13 mouse cellular contexts compared by ENCODE assay signal in the genomic region with DNA sequence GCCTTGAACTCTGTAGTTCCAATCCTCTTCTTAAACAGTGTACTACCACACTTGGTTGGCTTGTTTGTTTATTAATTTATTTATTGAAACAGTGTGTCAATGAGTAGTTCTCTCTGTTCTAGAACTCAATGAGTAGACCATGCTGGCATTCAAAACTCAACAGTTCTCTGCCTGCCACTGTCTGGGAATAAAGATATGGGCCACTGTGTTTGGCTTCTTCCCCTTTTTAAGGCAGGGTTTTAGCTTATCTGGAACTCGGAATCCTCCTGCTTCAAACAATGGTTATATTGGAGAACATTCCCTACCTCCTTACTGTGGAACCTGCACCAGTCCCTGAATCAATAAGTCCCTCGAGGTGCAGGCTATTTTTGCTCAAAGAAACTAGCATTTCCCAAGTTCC. TPM values are rescaled to one million over a fixed set of nuclear protein-coding genes. Genes with fewer than 3 reads are reported as not detected.
DNase-seq lines count a peak whose midpoint lies in the region; ATAC-seq and TF ChIP-seq lines count a peak whose summit lies in the region.
"Had no signal": no experiment of that assay in that cellular context is flagged by ENCODE, and none has a peak within 500 bp of the region (broad histone marks: within the 10 kb centered on the region; RNA-seq: fewer than 3 reads in every experiment).

No protein-coding gene starts in this region.

- H3K9me3 ChIP-seq in forebrain, embryonic 14.5 days (replicated peaks; ENCODE audit: control insufficient read depth, low read length): no peaks in the 10 kb centered on the region
- no peaks in the 10 kb centered on the region for H3K9me3 ChIP-seq in forebrain, embryonic 13.5 days (replicated peaks)
- no peaks in the 10 kb centered on the region for H3K9me3 ChIP-seq in kidney, embryonic 14.5 days (ENCODE audit: control insufficient read depth, low read length)
- no peaks in the 10 kb centered on the region for H3K9me3 ChIP-seq in E14TG2a.4 (ENCODE audit: low read length)
- H3K9me3 ChIP-seq in limb, embryonic 13.5 days: no peaks in the 10 kb centered on the region

- DNase-seq in forebrain, embryonic 14.5 days (ENCODE audit: low spot score): no peak
- DNase-seq in kidney, postnatal 25 days: no peak
- no peak for DNase-seq in adrenal gland, postnatal 4 days (ENCODE audit: low spot score in 2 of 2)
- no peak for DNase-seq in right cerebral cortex, adult 18-20 months
- DNase-seq: adrenal gland, postnatal 10 days; cerebellum, adult 11 months; lung, adult 18-20 months; thymus, postnatal 14 days had no signal

- no peaks in the 10 kb centered on the region for H3K27me3 ChIP-seq in forebrain, embryonic 14.5 days (replicated peaks; ENCODE audit: control insufficient read depth, insufficient read depth, low read length)
- no peaks in the 10 kb centered on the region for H3K27me3 ChIP-seq in forebrain, embryonic 13.5 days
- H3K27me3 ChIP-seq in kidney, embryonic 14.5 days (ENCODE audit: control insufficient read depth, insufficient read depth, low read length): no peaks in the 10 kb centered on the region
- H3K27me3 ChIP-seq in E14TG2a.4 (ENCODE audit: insufficient read depth, low read length): no peaks in the 10 kb centered on the region
- H3K27me3 ChIP-seq in limb, embryonic 13.5 days: no peaks in the 10 kb centered on the region
- H3K27me3 ChIP-seq: Patski had no signal

- H3K4me1 ChIP-seq in forebrain, embryonic 14.5 days (ENCODE audit: control insufficient read depth, insufficient read depth, low read length): peaks cover 8% of the 10 kb centered on the region; the same call in 1 of the 2 replicates
- H3K4me1 ChIP-seq in forebrain, embryonic 13.5 days: peaks cover 26% of the 10 kb centered on the region
- H3K4me1 ChIP-seq in kidney, embryonic 14.5 days (ENCODE audit: control insufficient read depth, insufficient read depth, low read length): peaks cover 14% of the 10 kb centered on the region; the same call in 1 of the 2 replicates
- peaks cover 51% of the 10 kb centered on the region for H3K4me1 ChIP-seq in E14TG2a.4 (replicated peaks; ENCODE audit: low read depth, low read length)
- H3K4me1 ChIP-seq in limb, embryonic 13.5 days: peaks cover 28% of the 10 kb centered on the region

- no peak overlapping the region for H3K27ac ChIP-seq in forebrain, embryonic 14.5 days (ENCODE audit: low read depth, low read length)
- H3K27ac ChIP-seq in forebrain, embryonic 13.5 days: no peak overlapping the region
- no peak overlapping the region for H3K27ac ChIP-seq in kidney, embryonic 14.5 days (ENCODE audit: low read depth, low read length)
- H3K27ac ChIP-seq in limb, embryonic 13.5 days: no peak overlapping the region

- TF ChIP-seq CTCF in E14TG2a.4 (conservative IDR thresholded peaks at IDR 0.05; ENCODE audit: low read length): no peak

- no peak for ATAC-seq in forebrain, embryonic 14.5 days
- ATAC-seq in forebrain, embryonic 13.5 days: no peak
- no peak for ATAC-seq in kidney, embryonic 14.5 days (ENCODE audit: low FRiP score, low TSS enrichment)
- ATAC-seq in limb, embryonic 13.5 days (ENCODE audit: low FRiP score, low read depth): no peak
- ATAC-seq: Patski had no signal

- H3K9ac ChIP-seq in forebrain, embryonic 14.5 days (ENCODE audit: low read length): no peak overlapping the region
- no peak overlapping the region for H3K9ac ChIP-seq in forebrain, embryonic 13.5 days
- no peak overlapping the region for H3K9ac ChIP-seq in kidney, embryonic 14.5 days (ENCODE audit: low read depth, low read length)
- no peak overlapping the region for H3K9ac ChIP-seq in limb, embryonic 13.5 days

- H3K4me3 ChIP-seq in forebrain, embryonic 14.5 days (ENCODE audit: low read depth, low read length): no peak overlapping the region
- H3K4me3 ChIP-seq in forebrain, embryonic 13.5 days: no peak overlapping the region
- H3K4me3 ChIP-seq in kidney, embryonic 14.5 days (ENCODE audit: low read length): no peak overlapping the region; the same call in 1 of the 2 replicates
- peak overlapping the region; percentile 97 for H3K4me3 ChIP-seq in E14TG2a.4 (replicated peaks; ENCODE audit: low read length)
- H3K4me3 ChIP-seq in limb, embryonic 13.5 days: no peak overlapping the region

- H3K36me3 ChIP-seq in forebrain, embryonic 14.5 days (ENCODE audit: control insufficient read depth, insufficient read depth, low read length): peaks cover 35% of the 10 kb centered on the region
- peaks cover 38% of the 10 kb centered on the region for H3K36me3 ChIP-seq in forebrain, embryonic 13.5 days (ENCODE audit: poor library complexity, severe bottlenecking)
- H3K36me3 ChIP-seq in kidney, embryonic 14.5 days (ENCODE audit: control insufficient read depth, insufficient read depth, low read length): peaks cover 31% of the 10 kb centered on the region
- H3K36me3 ChIP-seq in E14TG2a.4 (ENCODE audit: insufficient read depth, low read length): peaks cover 48% of the 10 kb centered on the region
- peaks cover 40% of the 10 kb centered on the region for H3K36me3 ChIP-seq in limb, embryonic 13.5 days

- 95% methylated on average over 2 of the region's 2 CpGs for WGBS in forebrain, embryonic 14.5 days
- 98% methylated on average over 2 of the region's 2 CpGs for WGBS in forebrain, embryonic 13.5 days
- 90% methylated on average over 2 of the region's 2 CpGs for WGBS in kidney, embryonic 14.5 days
- WGBS in limb, embryonic 13.5 days: 85% methylated on average over 2 of the region's 2 CpGs

- H3K4me2 ChIP-seq in forebrain, embryonic 14.5 days (ENCODE audit: low read length): 0 out of 2 replicates have a peak overlapping the region, but pooled peaks have one; percentile 84
- H3K4me2 ChIP-seq in forebrain, embryonic 13.5 days: no peak overlapping the region
- H3K4me2 ChIP-seq in kidney, embryonic 14.5 days (replicated peaks; ENCODE audit: low read depth, low read length): peak overlapping the region; percentile 81; the same call in 1 of the 2 replicates
- H3K4me2 ChIP-seq in limb, embryonic 13.5 days (replicated peaks): peak overlapping the region; percentile 86

RNA-seq across cellular contexts. Expression of a gene that starts 2.0 kb away (rescaled TPM):
- 162 and 178 TPM in 2 replicates for polyA plus RNA-seq in forebrain, embryonic 14.5 days (2014; fragmentation: Nextera tagmentation; extraction: Ambion mirVana)
- polyA plus RNA-seq in forebrain, embryonic 13.5 days (2015; fragmentation: Nextera tagmentation; extraction: Ambion mirVana): 194 and 211 TPM in 2 replicates
- 155 and 198 TPM in 2 replicates for polyA plus RNA-seq in kidney, embryonic 14.5 days (2014; fragmentation: Nextera tagmentation; extraction: Ambion mirVana)
- polyA plus RNA-seq in limb, embryonic 13.5 days (2015; fragmentation: Nextera tagmentation; extraction: Ambion mirVana): 214 and 217 TPM in 2 replicates
- total RNA-seq in adrenal gland, postnatal 4 days (2021): 100 to 1,000 TPM; 124 to 145 TPM

RNA-seq across cellular contexts. Expression of a gene that starts 11.9 kb away (rescaled TPM):
- 273 and 345 TPM in 2 replicates for polyA plus RNA-seq in forebrain, embryonic 14.5 days (2014; fragmentation: Nextera tagmentation; extraction: Ambion mirVana)
- 260 and 261 TPM in 2 replicates for polyA plus RNA-seq in forebrain, embryonic 13.5 days (2015; fragmentation: Nextera tagmentation; extraction: Ambion mirVana)
- 232 and 238 TPM in 2 replicates for polyA plus RNA-seq in kidney, embryonic 14.5 days (2014; fragmentation: Nextera tagmentation; extraction: Ambion mirVana)
- 211 and 232 TPM in 2 replicates for polyA plus RNA-seq in limb, embryonic 13.5 days (2015; fragmentation: Nextera tagmentation; extraction: Ambion mirVana)
- total RNA-seq in adrenal gland, postnatal 4 days (2021): 100 to 1,000 TPM; 102 to 103 TPM

RNA-seq across cellular contexts. Expression of a gene that starts 15.4 kb away (rescaled TPM):
- 30.8 and 41.4 TPM in 2 replicates for polyA plus RNA-seq in forebrain, embryonic 14.5 days (2014; fragmentation: Nextera tagmentation; extraction: Ambion mirVana)
- polyA plus RNA-seq in forebrain, embryonic 13.5 days (2015; fragmentation: Nextera tagmentation; extraction: Ambion mirVana): 35.9 and 36.5 TPM in 2 replicates
- 80.4 and 91.0 TPM in 2 replicates for polyA plus RNA-seq in kidney, embryonic 14.5 days (2014; fragmentation: Nextera tagmentation; extraction: Ambion mirVana)
- polyA plus RNA-seq in limb, embryonic 13.5 days (2015; fragmentation: Nextera tagmentation; extraction: Ambion mirVana): 62.7 and 66.2 TPM in 2 replicates
- 10 to 100 TPM; 65.4 to 68.6 TPM for total RNA-seq in adrenal gland, postnatal 4 days (2021)

RNA-seq across cellular contexts. Expression of a gene that starts 17.7 kb away (rescaled TPM):
- polyA plus RNA-seq in forebrain, embryonic 14.5 days (2014; fragmentation: Nextera tagmentation; extraction: Ambion mirVana): 104 and 105 TPM in 2 replicates
- polyA plus RNA-seq in forebrain, embryonic 13.5 days (2015; fragmentation: Nextera tagmentation; extraction: Ambion mirVana): 117 and 118 TPM in 2 replicates
- polyA plus RNA-seq in kidney, embryonic 14.5 days (2014; fragmentation: Nextera tagmentation; extraction: Ambion mirVana): 114 and 128 TPM in 2 replicates
- 194 and 205 TPM in 2 replicates for polyA plus RNA-seq in limb, embryonic 13.5 days (2015; fragmentation: Nextera tagmentation; extraction: Ambion mirVana)
- 100 to 1,000 TPM; 118 to 125 TPM for total RNA-seq in adrenal gland, postnatal 4 days (2021)

RNA-seq across cellular contexts. Expression of a gene that starts 18.4 kb away (rescaled TPM):
- polyA plus RNA-seq in forebrain, embryonic 14.5 days (2014; fragmentation: Nextera tagmentation; extraction: Ambion mirVana): 0.77 and 1.1 TPM in 2 replicates
- 1.9 and 3.7 TPM in 2 replicates for polyA plus RNA-seq in forebrain, embryonic 13.5 days (2015; fragmentation: Nextera tagmentation; extraction: Ambion mirVana)
- polyA plus RNA-seq in kidney, embryonic 14.5 days (2014; fragmentation: Nextera tagmentation; extraction: Ambion mirVana): 0.70 and 2.3 TPM in 2 replicates
- polyA plus RNA-seq in limb, embryonic 13.5 days (2015; fragmentation: Nextera tagmentation; extraction: Ambion mirVana): 2.1 TPM in 2 replicates
- 1 to 10 TPM; 2.3 to 2.5 TPM for total RNA-seq in adrenal gland, postnatal 4 days (2021)
